Mouse (Mus musculus) heart, embryonic 14.5 days (tissue): Measurements from ENCODE around the gene Ssr2. TPM values are rescaled to one million over a fixed set of nuclear protein-coding genes. Genes with fewer than 3 reads are reported as not detected.

Source experiments
- ATAC-seq: fragments of 200-750 bp; cut with Nextera tagmentation; 2 replicates; pipeline ENCODE4 v1.8.0; 2017; ENCODE audit warnings: low read depth, moderate TSS enrichment; ENCODE audit not compliant: insufficient number of reproducible peaks, insufficient read depth, low FRiP score
- H3K27ac ChIP-seq, 2 experiments: fragments of 200-500 bp in 1 of 2; fragments of 300-500 bp in 1 of 2; sonication (generic) in 1 of 2; replicated peaks in 1 of 2; 2 replicates each; pipeline ENCODE4 v1.5.1; 2012 to 2014; ENCODE audit warnings: low read depth in 2 of 2, low read length in 2 of 2, control low read depth in 1 of 2, mild to moderate bottlenecking in 1 of 2, mixed read lengths in 1 of 2; ENCODE audit not compliant: control insufficient read depth in 1 of 2, insufficient read depth in 1 of 2
- H3K27me3 ChIP-seq: fragments of 300-500 bp; sonication (generic); 2 replicates; pipeline ENCODE4 v1.6.1; 2014; ENCODE audit warnings: mild to moderate bottlenecking, low read length, control low read depth; ENCODE audit not compliant: control insufficient read depth, insufficient read depth
- H3K36me3 ChIP-seq: fragments of 300-500 bp; sonication (generic); 2 replicates; pipeline ENCODE4 v1.6.1; 2014; ENCODE audit warnings: mild to moderate bottlenecking, control low read depth, low read length, mixed read lengths; ENCODE audit not compliant: control insufficient read depth, insufficient read depth
- H3K4me1 ChIP-seq, 2 experiments: fragments of 200-500 bp in 1 of 2; fragments of 300-500 bp in 1 of 2; sonication (generic) in 1 of 2; 2 replicates each; pipeline ENCODE4 v1.6.1; 2012 to 2014; ENCODE audit warnings: low read length in 2 of 2, control low read depth in 1 of 2, mixed read lengths in 1 of 2; ENCODE audit not compliant: control insufficient read depth in 2 of 2, insufficient read depth in 2 of 2
- H3K4me2 ChIP-seq: fragments of 300-500 bp; sonication (generic); 2 replicates; pipeline ENCODE4 v1.6.1; 2014; ENCODE audit warnings: mild to moderate bottlenecking, low read length
- H3K4me3 ChIP-seq, 2 experiments: fragments of 200-500 bp in 1 of 2; fragments of 300-500 bp in 1 of 2; sonication (generic) in 1 of 2; 2 replicates each; pipeline ENCODE4 v1.5.1; 2012 to 2014; ENCODE audit warnings: low read length in 2 of 2, mild to moderate bottlenecking in 2 of 2, control low read depth in 1 of 2, low read depth in 1 of 2, moderate library complexity in 1 of 2; ENCODE audit not compliant: control insufficient read depth in 1 of 2, insufficient read depth in 1 of 2
- H3K9ac ChIP-seq: fragments of 300-500 bp; sonication (generic); 2 replicates; pipeline ENCODE4 v1.6.1; 2014; ENCODE audit warnings: mild to moderate bottlenecking, low read length
- H3K9me3 ChIP-seq: fragments of 300-500 bp; sonication (generic); 2 replicates; pipeline ENCODE4 v1.6.1; 2016; ENCODE audit warnings: low read length, control low read depth; ENCODE audit not compliant: control insufficient read depth
- WGBS: fragments of 180-500 bp; shearing (Covaris S2); extraction: QIAGEN DNeasy Blood & Tissue Kit; methylation state at CpG from one replicate; pipeline ENCODE4 v1.1.7; 2014; 5-methylcytosine and 5-hydroxymethylcytosine counted together
- polyA plus RNA-seq: library from polyadenylated mRNA; unstranded; fragments of >200 nt; fragmentation: Nextera tagmentation; extraction: Ambion mirVana; gene quantifications from 2 replicates; pipeline ENCODE4 v1.2.1, GENCODE M21; 2014

Gene Ssr2
- polyA plus RNA-seq, 1 experiment from 2014 or later: 178 TPM

GRCm38 (mm10) chr3:88607065-88607757, 31.5 kb downstream of the Ssr2 start:
- Histone ChIP-seq H3K27me3 (0 out of 2 replicates have a peak, but pooled peaks cover 5% of the 10 kb centered on the region), H3K9ac (peak overlapping the region; percentile 68), H3K4me2 (peak overlapping the region; percentile 81), H3K4me1 (peaks cover 9 to 31% of the 10 kb centered on the region in 2 experiments), H3K4me3 (peak overlapping the region; percentile 27 to 33), H3K36me3 (no peaks in the 10 kb centered on the region), H3K9me3 (no peaks in the 10 kb centered on the region), H3K27ac (peak overlapping the region in 1 of 2 experiments; percentile 12; a peak in 1 of 4 replicates)
- ATAC-seq: peak; percentile 80
- WGBS: under 1% methylated on average over 20 of the region's 20 CpGs

- peak overlapping the region; percentile 24 to 33 for H3K4me3 ChIP-seq
- H3K36me3 ChIP-seq: no peaks in the 10 kb centered on the region
- peaks cover 9 to 31% of the 10 kb centered on the region in 2 experiments for H3K4me1 ChIP-seq
- no peak for ATAC-seq
- peak overlapping the region; percentile 68 for H3K9ac ChIP-seq
- no peak overlapping the region for H3K27ac ChIP-seq
- WGBS: 22% methylated on average over 10 of the region's 10 CpGs
- no peaks in the 10 kb centered on the region for H3K9me3 ChIP-seq
- 0 out of 2 replicates have a peak, but pooled peaks cover 5% of the 10 kb centered on the region for H3K27me3 ChIP-seq
- peak overlapping the region; percentile 81 for H3K4me2 ChIP-seq
These were observed 32.1 kb downstream of the Ssr2 start for GRCm38 (mm10) chr3:88607758-88608138.

GRCm38 (mm10) chr3:88609066-88609465, 33.4 kb downstream of the Ssr2 start:
- H3K36me3 ChIP-seq: no peaks in the 10 kb centered on the region
- no peaks in the 10 kb centered on the region for H3K9me3 ChIP-seq
- 55% methylated on average over 4 of the region's 4 CpGs for WGBS
- H3K4me1 ChIP-seq: peaks cover 9 to 24% of the 10 kb centered on the region in 2 experiments
- H3K27ac ChIP-seq: no peak overlapping the region
- H3K4me2 ChIP-seq: no peak overlapping the region
- no peak overlapping the region for H3K9ac ChIP-seq
- no peak for ATAC-seq
- no peak overlapping the region for H3K4me3 ChIP-seq
- H3K27me3 ChIP-seq: 0 out of 2 replicates have a peak, but pooled peaks cover 5% of the 10 kb centered on the region

- H3K4me1 ChIP-seq: peaks cover 32 to 45% of the 10 kb centered on the region in 2 experiments
These were observed 38.7 kb downstream of the Ssr2 start for GRCm38 (mm10) chr3:88614418-88614817.

GRCm38 (mm10) chr3:88615117-88615516, 39.4 kb downstream of the Ssr2 start:
- no peak for ATAC-seq
- H3K36me3 ChIP-seq: no peaks in the 10 kb centered on the region
- no peaks in the 10 kb centered on the region for H3K27me3 ChIP-seq
- peaks cover 39 to 51% of the 10 kb centered on the region in 2 experiments for H3K4me1 ChIP-seq
- H3K27ac ChIP-seq: peak overlapping the region in 1 of 2 experiments; percentile 71; a peak in 2 of 4 replicates
- no peaks in the 10 kb centered on the region for H3K9me3 ChIP-seq
- H3K9ac ChIP-seq: no peak overlapping the region
- H3K4me2 ChIP-seq: no peak overlapping the region
- no peak overlapping the region for H3K4me3 ChIP-seq
- WGBS: 79% methylated on average over 5 of the region's 5 CpGs

More at GRCm38 (mm10) chr3:88614418-88614817, 38.7 kb downstream of the Ssr2 start:
- no peaks in the 10 kb centered on the region for H3K9me3 ChIP-seq
- no peaks in the 10 kb centered on the region for H3K27me3 ChIP-seq
- no peak overlapping the region for H3K27ac ChIP-seq
- H3K9ac ChIP-seq: no peak overlapping the region
- no peak overlapping the region for H3K4me2 ChIP-seq
- no peak overlapping the region for H3K4me3 ChIP-seq
- 50% methylated on average over 8 of the region's 8 CpGs for WGBS
- no peak for ATAC-seq
- no peaks in the 10 kb centered on the region for H3K36me3 ChIP-seq

- H3K9me3 ChIP-seq: no peaks in the 10 kb centered on the region
- H3K4me2 ChIP-seq: peak overlapping the region; percentile 44
- no peaks in the 10 kb centered on the region for H3K27me3 ChIP-seq
- 50% methylated on average over 9 of the region's 9 CpGs for WGBS
- peak overlapping the region; percentile 64 to 71 for H3K27ac ChIP-seq
- peak overlapping the region in 1 of 2 experiments; percentile 8; a peak in 1 of 4 replicates for H3K4me3 ChIP-seq
- H3K36me3 ChIP-seq: no peaks in the 10 kb centered on the region
- H3K4me1 ChIP-seq: peaks cover 41 to 55% of the 10 kb centered on the region in 2 experiments
- ATAC-seq: 0 out of 2 replicates have a peak, but pooled peaks have one; percentile 35
- peak overlapping the region; percentile 60 for H3K9ac ChIP-seq
These were observed 40.3 kb downstream of the Ssr2 start for GRCm38 (mm10) chr3:88615902-88616391.

GRCm38 (mm10) chr3:88616951-88617500, 41.4 kb downstream of the Ssr2 start:
- Histone ChIP-seq H3K27me3 (no peaks in the 10 kb centered on the region), H3K4me2 (peak overlapping the region; percentile 44), H3K27ac (peak overlapping the region; percentile 29 to 71; a peak in 2 of 4 replicates), H3K9ac (peak overlapping the region; percentile 12; the same call in 1 of the 2 replicates), H3K4me3 (peak overlapping the region; percentile 8 to 19), H3K9me3 (no peaks in the 10 kb centered on the region), H3K4me1 (peaks cover 41 to 55% of the 10 kb centered on the region in 2 experiments), H3K36me3 (no peaks in the 10 kb centered on the region)
- ATAC-seq: no peak
- 73% methylated on average over 3 of the region's 3 CpGs for WGBS
